Mouse (Mus musculus) G1E (cell line): ENCODE results near the gene Ash1l. TPM values are rescaled to one million over a fixed set of nuclear protein-coding genes. Genes with fewer than 3 reads are reported as not detected.
"Not testable (repeated sequence)": the region's sequence is repeated elsewhere in the genome, so short reads cannot be mapped to it uniquely, and the experiment has no call there.

Experiments
- ATAC-seq: 2 replicates; pipeline ENCODE4 v1.8.0; 2016; ENCODE audit warnings: mild to moderate bottlenecking; ENCODE audit not compliant: insufficient number of reproducible peaks, poor library complexity, low FRiP score, severe bottlenecking; ENCODE audit errors: extremely low read depth
- DNase-seq: peaks from one replicate; pipeline ENCODE4 v3.0.0; 2012; ENCODE audit warnings: low spot score
- H3K27me3 ChIP-seq: 2 replicates; pipeline ENCODE4 v1.6.1; 2012; ENCODE audit warnings: mild to moderate bottlenecking, low read length, inconsistent platforms; ENCODE audit not compliant: insufficient read depth
- H3K36me3 ChIP-seq: replicated peaks from 2 replicates; pipeline ENCODE3; 2012; ENCODE audit warnings: mild to moderate bottlenecking, inconsistent platforms
- H3K4me1 ChIP-seq: 2 replicates; pipeline ENCODE4 v1.6.1; 2012; ENCODE audit warnings: low read depth, low read length, inconsistent platforms, mixed read lengths; ENCODE audit not compliant: insufficient read depth
- H3K4me3 ChIP-seq: 2 replicates; pipeline ENCODE4 v1.5.1; 2012; ENCODE audit warnings: low read depth, mild to moderate bottlenecking, inconsistent platforms, low read length, moderate library complexity, mixed read lengths
- H3K9me3 ChIP-seq: replicated peaks from 2 replicates; pipeline ENCODE4 v1.6.1; 2012; ENCODE audit warnings: inconsistent platforms
- CTCF ChIP-seq: IDR thresholded peaks from 2 replicates; pipeline ENCODE4 v1.5.1; 2012; ENCODE audit warnings: low read depth, low read length, inconsistent platforms, mixed read lengths
- GATA1 ChIP-seq: IDR thresholded peaks from 2 replicates; pipeline ENCODE4 v1.6.1; 2012; ENCODE audit warnings: borderline replicate concordance, low read length, inconsistent platforms, mixed read lengths
- GATA2 ChIP-seq: IDR thresholded peaks from 2 replicates; pipeline ENCODE4 v1.6.1; 2012; ENCODE audit warnings: low read depth, low read length, inconsistent platforms, borderline replicate concordance
- POLR2AphosphoS5 ChIP-seq: IDR thresholded peaks from 2 replicates; pipeline ENCODE4 v1.6.1; 2012; ENCODE audit warnings: low read depth, low read length, inconsistent platforms; ENCODE audit not compliant: insufficient replicate concordance
- TAL1 ChIP-seq: conservative IDR thresholded peaks from 2 replicates; pipeline ENCODE4 v1.6.1; 2012; ENCODE audit warnings: low read depth, low read length, inconsistent platforms, mixed read lengths
- polyA plus RNA-seq: library from polyadenylated mRNA; stranded (reverse); fragments of >175 nt; gene quantifications from 2 replicates; pipeline ENCODE4 v1.2.3, GENCODE M21; 2012
- total RNA-seq, 2 experiments: library from RNA; stranded (forward) in 1 of 2; stranded (reverse) in 1 of 2; fragments of 200-1000 nt in 1 of 2; fragments of >200 nt in 1 of 2; fragmentation: Nextera tagmentation in 1 of 2; gene quantifications; 2 replicates each; pipeline ENCODE4 v1.2.3; 2014 to 2017

Ash1l gene
- total and polyA plus RNA-seq, 3 experiments = 3.7 to 69.0 (median 24.3) TPM

DNA sequence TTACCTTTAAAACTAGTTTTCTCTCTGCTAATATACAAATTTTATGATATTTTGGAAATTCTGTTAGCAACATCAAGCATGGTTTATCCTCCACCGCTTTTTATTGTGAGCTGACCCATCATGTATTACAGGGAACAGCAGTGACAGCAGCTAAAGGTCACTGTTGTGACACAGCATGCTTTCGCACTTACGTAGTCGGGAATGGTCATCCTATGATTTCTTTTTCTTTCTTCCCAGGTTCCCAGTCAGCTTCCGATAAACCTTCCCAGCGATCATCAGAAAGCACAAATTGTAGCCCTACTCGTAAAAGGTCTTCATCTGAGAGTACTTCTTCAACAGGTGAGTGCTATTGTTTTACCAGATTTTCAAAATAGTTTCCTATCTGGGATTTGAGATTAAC is 51.1 kb downstream of the Ash1l start:
- H3K27me3 ChIP-seq = no peaks in the 10 kb centered on the region
- ATAC-seq = no peak
- H3K4me1 ChIP-seq = no peaks in the 10 kb centered on the region
- DNase-seq = no peak
- H3K9me3 ChIP-seq = no peaks in the 10 kb centered on the region
- no peak for TF ChIP-seq POLR2AphosphoS5
- TF ChIP-seq CTCF = no peak
- no peak for TF ChIP-seq TAL1
- TF ChIP-seq GATA2 = no peak
- no peak for TF ChIP-seq GATA1
- H3K36me3 ChIP-seq = peaks cover 63% of the 10 kb centered on the region
- no peak overlapping the region for H3K4me3 ChIP-seq

DNA sequence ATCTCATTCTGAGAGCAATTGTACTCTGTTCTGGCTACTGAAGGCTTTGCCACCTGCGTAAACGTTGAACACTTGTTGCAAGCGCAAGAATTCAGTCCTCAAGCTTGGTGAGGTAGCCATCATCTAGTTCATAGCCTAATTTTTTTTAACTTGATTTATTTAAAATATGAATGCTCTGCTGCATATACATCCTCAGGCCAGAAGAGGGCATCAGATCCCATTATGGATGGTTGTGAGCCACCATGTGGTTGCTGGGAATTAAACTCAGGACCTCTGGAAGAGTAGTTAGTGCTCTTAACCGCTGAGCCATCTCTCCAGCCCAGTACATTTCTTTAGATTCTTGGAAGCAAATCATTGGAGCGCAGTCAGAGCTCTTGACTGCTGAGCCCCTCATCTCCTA is 80.5 kb downstream of the Ash1l start:
- H3K4me3 ChIP-seq, ATAC-seq, H3K27me3 ChIP-seq, H3K4me1 ChIP-seq, H3K9me3 ChIP-seq, DNase-seq: not testable (repeated sequence)
- H3K36me3 ChIP-seq = peaks cover 94% of the 10 kb centered on the region

- DNase-seq = no peak
- no peak for ATAC-seq
Measured at GRCm38 (mm10) chr3:89043359-89043758, 92.9 kb downstream of the Ash1l start.

GRCm38 (mm10) chr3:89058361-89058760 is 107.9 kb downstream of the Ash1l start:
- no peaks in the 10 kb centered on the region; the same call in 1 of the 2 replicates for H3K4me1 ChIP-seq
- no peak for TF ChIP-seq POLR2AphosphoS5
- TF ChIP-seq TAL1 = no peak
- no peak for TF ChIP-seq GATA2
- no peak for TF ChIP-seq GATA1
- no peak for TF ChIP-seq CTCF
- no peak for DNase-seq
- no peak overlapping the region for H3K4me3 ChIP-seq
- H3K9me3 ChIP-seq = no peaks in the 10 kb centered on the region
- no peaks in the 10 kb centered on the region for H3K27me3 ChIP-seq
- ATAC-seq = no peak
- H3K36me3 ChIP-seq = peaks cover 96% of the 10 kb centered on the region

More at GRCm38 (mm10) chr3:89043359-89043758, 92.9 kb downstream of the Ash1l start:
- peaks cover 89% of the 10 kb centered on the region for H3K36me3 ChIP-seq
- TF ChIP-seq POLR2AphosphoS5 = no peak
- no peak overlapping the region for H3K4me3 ChIP-seq
- no peaks in the 10 kb centered on the region for H3K9me3 ChIP-seq
- no peaks in the 10 kb centered on the region for H3K27me3 ChIP-seq
- H3K4me1 ChIP-seq = no peaks in the 10 kb centered on the region; the same call in 1 of the 2 replicates

DNA sequence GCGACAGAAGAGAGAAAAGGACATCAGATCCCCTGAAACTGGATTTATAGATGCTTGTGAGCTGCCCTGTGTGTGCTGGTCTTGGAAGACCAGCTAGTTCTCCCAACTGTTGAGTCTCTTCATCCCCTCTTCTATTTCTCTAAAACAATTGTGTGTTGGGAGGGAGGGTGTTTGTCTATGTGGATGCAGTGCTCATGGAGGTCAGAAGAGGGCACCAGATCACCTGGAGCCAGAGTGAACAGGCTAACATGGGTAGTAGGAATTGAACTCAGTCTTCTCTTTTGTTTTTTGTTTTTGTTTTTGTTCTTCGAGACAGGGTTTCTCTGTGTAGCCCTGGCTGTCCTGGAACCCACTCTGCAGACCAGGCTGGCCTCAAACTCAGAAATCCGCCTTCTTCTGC is 108.4 kb downstream of the Ash1l start:
- Histone ChIP-seq H3K9me3 (no peaks in the 10 kb centered on the region), H3K4me3 (no peak overlapping the region), H3K27me3 (no peaks in the 10 kb centered on the region), H3K4me1 (no peaks in the 10 kb centered on the region; the same call in 1 of the 2 replicates), H3K36me3 (peaks cover 97% of the 10 kb centered on the region)
- TF ChIP-seq CTCF (peak; percentile 52), TAL1 (no peak)
- DNase-seq = peak; percentile 29
- no peak for ATAC-seq

GRCm38 (mm10) chr3:89061696-89062095 is 111.3 kb downstream of the Ash1l start:
- Histone ChIP-seq H3K9me3 (no peaks in the 10 kb centered on the region), H3K4me1 (no peaks in the 10 kb centered on the region; the same call in 1 of the 2 replicates), H3K27me3 (no peaks in the 10 kb centered on the region), H3K4me3 (no peak overlapping the region), H3K36me3 (peaks cover 96% of the 10 kb centered on the region)
- TF ChIP-seq GATA2 = no peak
- TF ChIP-seq CTCF = no peak
- no peak for TF ChIP-seq GATA1
- no peak for TF ChIP-seq TAL1
- no peak for DNase-seq
- ATAC-seq = no peak

DNA sequence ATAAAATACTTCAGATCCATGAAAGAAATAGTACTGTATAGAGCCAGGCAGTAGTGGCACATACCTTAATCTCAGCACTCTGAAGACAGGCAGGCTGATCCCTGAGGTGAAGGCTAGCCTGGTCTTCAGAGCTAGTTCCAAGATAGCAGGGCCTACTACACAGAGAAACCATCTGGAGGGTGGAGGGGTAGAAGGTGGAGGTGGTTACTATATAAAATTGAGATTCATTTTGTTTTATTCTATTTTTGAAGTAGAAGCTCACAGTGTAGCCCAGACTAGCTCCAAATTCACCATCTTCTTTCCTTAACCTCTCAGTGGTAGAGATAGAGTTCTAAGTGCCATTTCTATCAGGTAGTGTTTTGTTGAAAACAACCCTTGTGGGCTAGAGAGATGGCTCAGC is 116.8 kb downstream of the Ash1l start:
- Histone ChIP-seq H3K36me3 (peaks cover 93% of the 10 kb centered on the region), H3K4me1 (no peaks in the 10 kb centered on the region; the same call in 1 of the 2 replicates), H3K4me3 (no peak overlapping the region), H3K9me3 (no peaks in the 10 kb centered on the region), H3K27me3 (no peaks in the 10 kb centered on the region)
- ATAC-seq = no peak
- no peak for DNase-seq
- TF ChIP-seq GATA2 (no peak), POLR2AphosphoS5 (no peak), GATA1 (no peak), CTCF (no peak), TAL1 (no peak)
